Mouse (Mus musculus) forebrain, postnatal 0 days (tissue): ENCODE measurements around the gene Arv1. TPM values are rescaled to one million over a fixed set of nuclear protein-coding genes. Genes with fewer than 3 reads are reported as not detected.
A peak's percentile ranks its signal among the peaks of the same experiment; 100 is the strongest.

ENCODE experiments used
- ATAC-seq: fragments of 200-750 bp; cut with Nextera tagmentation; 2 replicates; pipeline ENCODE4 v1.8.0; 2017; ENCODE audit warnings: mild to moderate bottlenecking, moderate library complexity
- DNase-seq: peaks from one replicate; pipeline ENCODE4 v3.0.0-alpha.2; 2015
- H3K27ac ChIP-seq: fragments of 300-500 bp; sonication (generic); 2 replicates; pipeline ENCODE4 v1.5.1; 2014; ENCODE audit warnings: low read depth, mild to moderate bottlenecking, antibody characterized with exemption, low read length, moderate library complexity, mixed read lengths
- H3K27me3 ChIP-seq: fragments of 300-500 bp; sonication (generic); 2 replicates; pipeline ENCODE4 v1.6.1; 2014; ENCODE audit warnings: mild to moderate bottlenecking, low read length, mixed read lengths; ENCODE audit not compliant: insufficient read depth
- H3K36me3 ChIP-seq: fragments of 300-500 bp; sonication (generic); 2 replicates; pipeline ENCODE4 v1.6.1; 2014; ENCODE audit warnings: mild to moderate bottlenecking, moderate library complexity; ENCODE audit not compliant: insufficient read depth
- H3K4me1 ChIP-seq: fragments of 300-500 bp; sonication (generic); 2 replicates; pipeline ENCODE4 v1.6.1; 2014; ENCODE audit warnings: antibody characterized with exemption; ENCODE audit not compliant: insufficient read depth
- H3K4me2 ChIP-seq: fragments of 300-500 bp; sonication (generic); 2 replicates; pipeline ENCODE4 v1.6.1; 2014; ENCODE audit warnings: low read depth, mild to moderate bottlenecking, moderate library complexity
- H3K4me3 ChIP-seq: fragments of 300-500 bp; sonication (generic); 2 replicates; pipeline ENCODE4 v1.5.1; 2014; ENCODE audit warnings: low read depth, low read length, mixed read lengths
- H3K9ac ChIP-seq: fragments of 300-500 bp; sonication (generic); 2 replicates; pipeline ENCODE4 v1.6.1; 2014; ENCODE audit warnings: mild to moderate bottlenecking
- H3K9me3 ChIP-seq: fragments of 300-500 bp; sonication (generic); 2 replicates; pipeline ENCODE4 v1.6.1; 2016; ENCODE audit warnings: low read length
- CTCF ChIP-seq: sonication (generic); IDR thresholded peaks from 2 replicates; pipeline ENCODE4 v1.5.1; 2016; ENCODE audit warnings: antibody characterized with exemption, control low read depth, low read depth
- WGBS: fragments of 180-500 bp; shearing (Covaris S2); extraction: QIAGEN DNeasy Blood & Tissue Kit; methylation state at CpG from one replicate; pipeline ENCODE4 v1.1.7; 2014; 5-methylcytosine and 5-hydroxymethylcytosine counted together
- polyA plus RNA-seq: library from polyadenylated mRNA; unstranded; fragments of >200 nt; fragmentation: Nextera tagmentation; extraction: Ambion mirVana; gene quantifications from 2 replicates; pipeline ENCODE4 v1.2.1, GENCODE M21; 2015
- total RNA-seq: library from RNA; depleted of rRNA; stranded (reverse); fragments of >200 nt; gene quantifications from 2 replicates; pipeline ENCODE4 v1.2.3, GENCODE M21; 2014

The Arv1 gene
- total and polyA plus RNA-seq, 2 experiments from 2014 or later = 17.6 to 31.4 TPM

DNA sequence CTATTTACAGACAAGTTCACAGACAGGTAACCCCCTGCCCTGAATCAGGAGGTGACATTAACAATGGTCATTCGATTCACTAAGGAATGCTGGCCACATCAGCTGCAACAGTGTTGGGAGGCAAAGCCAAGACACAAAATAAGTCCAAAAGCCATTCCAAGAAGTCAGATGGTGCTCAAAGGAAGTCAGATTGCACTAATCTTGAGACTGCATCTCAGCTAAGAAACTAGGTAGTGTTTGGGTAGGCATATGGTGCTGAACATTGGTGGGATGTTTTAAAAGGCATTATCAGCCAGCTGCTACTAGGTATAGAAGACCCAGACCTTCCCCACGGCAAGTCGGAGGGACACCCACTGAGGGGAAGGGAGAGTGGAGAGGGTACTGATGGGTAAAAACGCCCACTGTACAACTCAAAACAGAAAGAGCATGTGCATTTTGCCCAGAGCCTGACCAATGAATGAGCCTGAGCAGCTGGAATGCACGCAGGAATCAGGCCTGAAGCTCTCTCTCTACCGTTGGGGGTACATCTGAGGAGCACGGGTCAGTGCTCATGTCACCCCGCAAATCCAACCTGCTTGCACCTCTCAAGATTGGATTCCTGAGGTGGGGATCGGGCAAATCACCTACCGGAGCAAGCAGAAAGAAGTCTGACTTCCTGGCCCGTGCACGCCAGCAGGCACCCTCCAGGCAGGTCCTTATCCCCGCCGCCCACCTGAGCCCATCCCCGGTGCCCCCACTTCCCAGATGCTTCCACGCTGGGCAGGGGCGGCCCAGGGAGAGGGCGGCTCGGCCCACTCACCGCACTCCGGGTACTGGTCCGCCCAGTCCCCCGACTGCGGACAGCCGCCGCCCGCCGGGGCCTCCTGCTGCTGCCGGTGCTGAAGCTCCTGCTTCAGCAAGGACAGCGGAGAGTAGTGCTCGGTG lies 739 bp upstream of the Arv1 start:
- Histone ChIP-seq H3K4me3 (peak overlapping the region; percentile 87), H3K36me3 (peaks cover 6% of the 10 kb centered on the region), H3K4me1 (peaks cover 20% of the 10 kb centered on the region), H3K27ac (peak overlapping the region; percentile 57), H3K27me3 (no peaks in the 10 kb centered on the region), H3K9me3 (no peaks in the 10 kb centered on the region), H3K4me2 (peak overlapping the region; percentile 77), H3K9ac (peak overlapping the region; percentile 79)
- 3% methylated on average over 31 of the region's 31 CpGs for WGBS
- peak; percentile 36 for ATAC-seq
- TF ChIP-seq CTCF = no peak
- no peak for DNase-seq

DNA sequence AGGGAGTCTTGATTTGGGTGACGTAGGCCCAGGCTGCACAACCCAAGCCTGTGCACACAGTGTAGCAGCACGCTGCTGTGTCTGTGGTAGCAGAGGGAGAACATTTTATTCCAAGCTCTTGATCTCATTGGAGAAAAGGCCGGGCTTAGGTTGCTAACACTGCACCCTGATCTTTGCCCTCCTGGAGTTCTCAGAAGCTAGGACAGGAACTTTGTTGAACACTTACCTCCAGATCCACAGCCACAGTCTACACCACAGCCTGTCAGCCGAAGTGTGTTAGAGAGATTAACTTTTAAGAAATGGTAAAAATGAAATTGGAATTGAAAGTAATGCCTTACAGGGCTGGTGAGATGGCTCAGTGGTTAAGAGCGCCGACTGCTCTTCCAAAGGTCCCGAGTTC lies 2.4 kb downstream of the Arv1 start:
- H3K4me3 ChIP-seq = no peak overlapping the region
- ATAC-seq = no peak
- WGBS = 95% methylated on average over 7 of the region's 7 CpGs

DNA sequence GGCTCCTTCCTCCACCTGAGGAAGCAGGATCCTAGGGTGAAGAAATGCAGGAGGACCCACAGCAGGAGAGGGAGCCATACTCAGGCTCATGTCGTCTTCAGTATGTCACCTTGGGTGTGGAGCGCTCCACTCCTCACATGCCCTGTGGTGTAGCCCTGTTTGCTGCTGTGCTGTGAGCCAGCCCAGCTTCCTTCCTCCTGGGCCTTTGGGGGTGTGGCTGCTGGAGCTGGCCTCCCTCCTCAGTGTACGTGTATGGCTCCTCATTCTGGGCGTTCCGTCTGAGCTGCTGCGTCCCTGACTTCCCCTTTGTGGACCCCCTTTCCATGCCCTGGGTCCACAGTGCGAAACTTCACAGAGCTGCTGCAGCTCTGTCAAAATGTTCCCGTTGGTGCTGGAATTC lies 10.9 kb downstream of the Arv1 start:
- WGBS = 88% methylated on average over 8 of the region's 8 CpGs
- H3K4me1 ChIP-seq = no peaks in the 10 kb centered on the region
- no peak overlapping the region for H3K4me3 ChIP-seq
- no peaks in the 10 kb centered on the region for H3K9me3 ChIP-seq
- TF ChIP-seq CTCF = no peak
- no peaks in the 10 kb centered on the region for H3K27me3 ChIP-seq
- DNase-seq = no peak
- H3K36me3 ChIP-seq = peaks cover 76% of the 10 kb centered on the region
- no peak overlapping the region for H3K4me2 ChIP-seq
- H3K27ac ChIP-seq = no peak overlapping the region
- no peak for ATAC-seq
- H3K9ac ChIP-seq = no peak overlapping the region

More for the DNA sequence above, 2.4 kb downstream of the Arv1 start:
- Histone ChIP-seq H3K9ac (no peak overlapping the region), H3K27me3 (no peaks in the 10 kb centered on the region), H3K9me3 (no peaks in the 10 kb centered on the region), H3K36me3 (peaks cover 30% of the 10 kb centered on the region), H3K4me2 (no peak overlapping the region), H3K4me1 (peaks cover 20% of the 10 kb centered on the region), H3K27ac (no peak overlapping the region)
- DNase-seq = no peak
- TF ChIP-seq CTCF = no peak

DNA sequence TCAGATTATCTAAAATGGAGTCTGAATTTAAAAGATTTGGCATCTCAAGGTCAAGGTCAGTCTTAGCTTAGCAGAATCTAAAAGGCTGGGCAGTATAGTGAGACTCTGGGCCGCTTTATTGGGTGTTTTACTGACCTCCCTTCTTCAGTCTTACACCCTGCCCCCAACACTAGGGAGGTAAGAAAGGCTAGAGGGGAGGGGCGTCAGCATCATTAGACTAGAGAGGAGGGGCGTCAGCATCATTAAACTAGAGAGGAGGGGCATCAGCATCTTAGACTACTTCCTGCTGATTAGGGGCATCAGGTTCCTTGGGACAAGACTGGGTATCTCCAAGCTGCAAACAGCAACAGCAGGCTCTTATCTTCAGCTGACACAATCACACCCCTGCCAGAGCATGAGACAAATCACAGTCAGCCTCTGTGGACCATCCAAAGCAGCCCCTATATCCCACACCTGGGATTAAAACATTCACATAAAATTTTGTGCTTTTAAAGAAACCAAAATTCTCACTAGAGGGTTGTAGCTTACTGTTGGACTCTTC lies 13.5 kb downstream of the Arv1 start:
- 70% methylated on average over 3 of the region's 3 CpGs for WGBS
- no peaks in the 10 kb centered on the region for H3K27me3 ChIP-seq

DNA sequence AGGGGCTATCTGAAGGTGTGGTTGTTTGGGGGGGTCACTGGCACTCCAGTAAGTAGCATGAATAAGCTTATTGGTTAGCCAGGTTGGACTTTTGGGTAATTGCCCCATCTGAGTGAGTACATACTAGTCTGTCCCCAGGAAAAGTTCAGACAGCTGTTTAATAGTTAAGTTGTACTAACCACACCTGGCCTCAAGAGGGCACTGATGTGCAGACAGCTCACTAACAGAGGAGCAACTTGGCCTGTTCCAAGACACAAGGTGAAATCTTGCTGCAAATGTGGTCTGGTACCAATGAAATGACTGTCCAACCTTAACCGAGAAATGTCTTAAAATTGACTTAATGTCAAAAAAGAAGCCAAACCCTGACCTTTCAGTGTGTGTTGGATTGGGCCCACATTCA lies 17.3 kb downstream of the Arv1 start:
- ATAC-seq = no peak
- DNase-seq = peak; percentile 64
- H3K4me1 ChIP-seq = no peaks in the 10 kb centered on the region
- H3K4me2 ChIP-seq = no peak overlapping the region
- peaks cover 20% of the 10 kb centered on the region for H3K36me3 ChIP-seq
- H3K27ac ChIP-seq = no peak overlapping the region
- H3K9me3 ChIP-seq = no peaks in the 10 kb centered on the region
- WGBS = 75% methylated on average over 1 of the region's 1 CpGs
- peak; percentile 69 for TF ChIP-seq CTCF
- H3K9ac ChIP-seq = no peak overlapping the region
- H3K27me3 ChIP-seq = no peaks in the 10 kb centered on the region
- no peak overlapping the region for H3K4me3 ChIP-seq

More for the DNA sequence above, 13.5 kb downstream of the Arv1 start:
- H3K4me1 ChIP-seq = no peaks in the 10 kb centered on the region
- no peak overlapping the region for H3K27ac ChIP-seq
- H3K9me3 ChIP-seq = no peaks in the 10 kb centered on the region
- TF ChIP-seq CTCF = no peak
- DNase-seq = no peak
- no peak overlapping the region for H3K9ac ChIP-seq
- H3K4me3 ChIP-seq = no peak overlapping the region
- no peak overlapping the region for H3K4me2 ChIP-seq
- ATAC-seq = no peak
- H3K36me3 ChIP-seq = peaks cover 50% of the 10 kb centered on the region

DNA sequence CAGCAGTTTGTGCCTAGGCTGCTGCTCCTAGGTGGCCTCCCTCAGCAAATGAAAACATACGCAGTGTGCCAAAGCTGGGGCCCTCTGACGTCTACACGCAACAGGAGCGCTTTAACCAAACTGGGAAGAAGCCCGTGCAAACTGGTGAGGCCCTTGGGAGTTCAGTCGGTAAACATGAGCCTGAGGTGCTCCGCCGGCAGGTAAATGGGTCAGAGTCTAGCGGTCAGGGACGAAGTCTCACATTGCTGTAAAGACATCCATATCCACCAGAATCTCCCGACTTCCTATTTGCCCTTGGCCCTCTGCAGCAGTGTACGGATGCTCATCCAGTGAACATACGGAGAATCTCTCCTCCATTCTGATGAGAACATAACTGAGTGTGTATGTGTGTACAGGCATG lies 24.7 kb downstream of the Arv1 start:
- no peak overlapping the region for H3K4me3 ChIP-seq
- no peak overlapping the region for H3K4me2 ChIP-seq
- H3K9me3 ChIP-seq = no peaks in the 10 kb centered on the region
- no peaks in the 10 kb centered on the region for H3K36me3 ChIP-seq
- H3K27me3 ChIP-seq = peaks cover 19% of the 10 kb centered on the region
- ATAC-seq (no peak), DNase-seq (no peak)
- H3K27ac ChIP-seq = no peak overlapping the region
- no peak for TF ChIP-seq CTCF
- H3K9ac ChIP-seq = no peak overlapping the region
- WGBS = 73% methylated on average over 13 of the region's 13 CpGs
- H3K4me1 ChIP-seq = no peaks in the 10 kb centered on the region

DNA sequence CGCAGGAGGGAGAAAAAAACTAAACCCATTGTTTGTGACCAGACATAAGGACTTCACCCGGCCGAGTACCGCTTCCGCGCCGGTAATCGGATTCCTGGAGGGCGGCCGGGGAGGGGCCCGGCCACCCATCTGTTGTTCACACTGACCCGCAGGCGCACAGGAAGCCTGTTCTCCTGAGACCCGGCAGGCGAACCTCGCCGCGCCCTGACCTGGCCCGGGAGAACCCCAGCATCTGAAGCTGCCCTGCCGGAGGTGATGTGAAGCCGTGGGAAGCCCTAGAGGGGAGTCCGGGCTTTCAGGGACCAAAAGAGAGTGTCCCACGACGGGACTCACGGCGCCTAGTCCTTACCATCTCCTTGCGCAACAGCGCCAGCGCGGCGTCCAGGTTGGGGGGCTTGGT lies 29.3 kb downstream of the Arv1 start:
- 2% methylated on average over 31 of the region's 31 CpGs for WGBS
- peak overlapping the region; percentile 69 for H3K4me2 ChIP-seq
- H3K9ac ChIP-seq = peak overlapping the region; percentile 35; the same call in 1 of the 2 replicates
- no peaks in the 10 kb centered on the region for H3K4me1 ChIP-seq
- H3K4me3 ChIP-seq = peak overlapping the region; percentile 42
- ATAC-seq (no peak), DNase-seq (no peak)
- no peak for TF ChIP-seq CTCF
- peaks cover 33% of the 10 kb centered on the region for H3K27me3 ChIP-seq
- no peaks in the 10 kb centered on the region for H3K36me3 ChIP-seq
- no peak overlapping the region for H3K27ac ChIP-seq
- H3K9me3 ChIP-seq = no peaks in the 10 kb centered on the region
